Mouse (Mus musculus) liver, adult 2 months (tissue): Measurements from ENCODE around the gene Irf9.

Experiments
- CTCF ChIP-seq: fragments of 200-500 bp; IDR thresholded peaks from 2 replicates; pipeline ENCODE4 v1.5.1; 2011; ENCODE audit warnings: low read depth, low read length, control low read depth
- POLR2A ChIP-seq: fragments of 200-500 bp; IDR thresholded peaks from 2 replicates; pipeline ENCODE4 v1.6.1; 2011; ENCODE audit warnings: low read length, control low read depth; ENCODE audit not compliant: insufficient read depth; ENCODE audit errors: extremely low read depth

DNA sequence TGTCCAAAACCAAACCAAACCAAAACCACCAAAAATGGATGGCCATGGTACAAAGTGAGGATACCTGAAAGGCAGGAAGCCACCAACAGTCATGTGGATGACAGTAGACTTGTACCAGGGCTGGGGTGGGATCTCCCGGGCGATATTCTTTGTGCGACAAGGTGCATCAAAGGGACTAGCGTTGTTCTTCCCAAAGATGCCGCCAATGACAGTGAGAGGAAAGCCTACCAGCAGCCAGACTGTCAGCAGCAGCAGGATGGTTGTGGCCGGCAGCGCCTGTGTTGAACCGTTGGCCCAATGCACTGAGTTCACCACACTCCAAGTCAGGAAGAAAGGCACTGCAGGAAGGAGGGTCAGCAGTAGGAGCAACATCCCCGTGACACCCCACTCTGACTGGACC, 34.4 kb downstream of the Irf9 start, which contains the start of gene Gm49378:
- TF ChIP-seq CTCF (no peak), POLR2A (no peak)
